Mouse (Mus musculus) hindbrain, postnatal 0 days (tissue): ENCODE measurements around the gene Tiam2. TPM values are rescaled to one million over a fixed set of nuclear protein-coding genes. Genes with fewer than 3 reads are reported as not detected.
A peak's percentile ranks its signal among the peaks of the same experiment; 100 is the strongest.

ENCODE experiments used
- ATAC-seq: fragments of 200-750 bp; cut with Nextera tagmentation; 2 replicates; pipeline ENCODE4 v1.8.0; 2017; ENCODE audit warnings: mild to moderate bottlenecking, moderate TSS enrichment, moderate library complexity
- DNase-seq: peaks from one replicate; pipeline ENCODE4 v3.0.0-alpha.2; 2015; ENCODE audit warnings: low spot score
- H3K27ac ChIP-seq: fragments of 300-500 bp; sonication (generic); 2 replicates; pipeline ENCODE4 v1.5.1; 2014; ENCODE audit warnings: mild to moderate bottlenecking
- H3K27me3 ChIP-seq: fragments of 300-500 bp; sonication (generic); 2 replicates; pipeline ENCODE4 v1.6.1; 2014; ENCODE audit warnings: low read length, mixed read lengths; ENCODE audit not compliant: insufficient read depth
- H3K36me3 ChIP-seq: fragments of 300-500 bp; sonication (generic); 2 replicates; pipeline ENCODE4 v1.6.1; 2014; ENCODE audit warnings: low read length, mixed read lengths; ENCODE audit not compliant: insufficient read depth
- H3K4me1 ChIP-seq: fragments of 300-500 bp; sonication (generic); 2 replicates; pipeline ENCODE4 v1.6.1; 2014; ENCODE audit warnings: antibody characterized with exemption, low read length, mixed read lengths; ENCODE audit not compliant: insufficient read depth
- H3K4me2 ChIP-seq: fragments of 300-500 bp; sonication (generic); 2 replicates; pipeline ENCODE4 v1.6.1; 2014; ENCODE audit warnings: low read depth, mild to moderate bottlenecking, low read length, moderate library complexity, mixed read lengths
- H3K4me3 ChIP-seq: fragments of 300-500 bp; sonication (generic); 2 replicates; pipeline ENCODE4 v1.5.1; 2014; ENCODE audit warnings: low read length
- H3K9ac ChIP-seq: fragments of 300-500 bp; sonication (generic); replicated peaks from 2 replicates; pipeline ENCODE4 v1.6.1; 2014; ENCODE audit warnings: mild to moderate bottlenecking, low read length, moderate library complexity, mixed read lengths
- H3K9me3 ChIP-seq: fragments of 300-500 bp; sonication (generic); 2 replicates; pipeline ENCODE4 v1.6.1; 2016; ENCODE audit warnings: low read length, mixed read lengths
- CTCF ChIP-seq: IDR thresholded peaks from 2 replicates; pipeline ENCODE4 v1.5.1; 2016; ENCODE audit warnings: antibody characterized with exemption, control low read depth, low read depth
- WGBS: fragments of 180-500 bp; shearing (Covaris S2); extraction: QIAGEN DNeasy Blood & Tissue Kit; methylation state at CpG from one replicate; pipeline ENCODE4 v1.1.7; 2014; 5-methylcytosine and 5-hydroxymethylcytosine counted together
- polyA plus RNA-seq: library from polyadenylated mRNA; unstranded; fragments of >200 nt; fragmentation: Nextera tagmentation; extraction: Ambion mirVana; gene quantifications from 2 replicates; pipeline ENCODE4 v1.2.1, GENCODE M21; 2015
- total RNA-seq: library from RNA; depleted of rRNA; stranded (reverse); fragments of >200 nt; gene quantifications from 2 replicates; pipeline ENCODE4 v1.2.3, GENCODE M21; 2014; rRNA removed

The Tiam2 gene
- total and polyA plus RNA-seq, 2 experiments from 2014 or later: 2.8 to 8.8 TPM

GRCm38 (mm10) chr17:3558356-3558870 lies 232.0 kb downstream of the Tiam2 start:
- Histone ChIP-seq H3K4me1 (no peaks in the 10 kb centered on the region), H3K9ac (peak overlapping the region; percentile 1; the same call in 1 of the 2 replicates), H3K9me3 (no peaks in the 10 kb centered on the region), H3K27ac (no peak overlapping the region; the same call in 1 of the 2 replicates), H3K27me3 (no peaks in the 10 kb centered on the region), H3K4me3 (peak overlapping the region; percentile 53), H3K4me2 (peak overlapping the region; percentile 67), H3K36me3 (no peaks in the 10 kb centered on the region)
- DNase-seq (no peak), ATAC-seq (no peak)
- 68% methylated on average over 9 of the region's 9 CpGs for WGBS
- no peak for TF ChIP-seq CTCF

GRCm38 (mm10) chr17:3560534-3560933 lies 234.2 kb downstream of the Tiam2 start:
- no peaks in the 10 kb centered on the region for H3K36me3 ChIP-seq
- no peak overlapping the region for H3K4me3 ChIP-seq
- TF ChIP-seq CTCF: peak; percentile 57
- no peaks in the 10 kb centered on the region for H3K4me1 ChIP-seq
- no peak overlapping the region for H3K4me2 ChIP-seq
- H3K27me3 ChIP-seq: no peaks in the 10 kb centered on the region
- DNase-seq (peak; percentile 47), ATAC-seq (no peak)
- 62% methylated on average over 3 of the region's 3 CpGs for WGBS
- H3K27ac ChIP-seq: no peak overlapping the region
- no peaks in the 10 kb centered on the region for H3K9me3 ChIP-seq
- H3K9ac ChIP-seq: no peak overlapping the region

GRCm38 (mm10) chr17:3562405-3562804 lies 236.0 kb downstream of the Tiam2 start:
- Histone ChIP-seq H3K27ac (no peak overlapping the region), H3K27me3 (no peaks in the 10 kb centered on the region), H3K36me3 (no peaks in the 10 kb centered on the region), H3K4me2 (no peak overlapping the region), H3K4me3 (no peak overlapping the region), H3K9ac (no peak overlapping the region), H3K4me1 (no peaks in the 10 kb centered on the region), H3K9me3 (no peaks in the 10 kb centered on the region)
- no peak; the same call in 1 of the 2 replicates for TF ChIP-seq CTCF
- WGBS: 68% methylated on average over 8 of the region's 8 CpGs
- DNase-seq (no peak), ATAC-seq (no peak)

- no peaks in the 10 kb centered on the region for H3K36me3 ChIP-seq
- no peaks in the 10 kb centered on the region for H3K27me3 ChIP-seq
- H3K9ac ChIP-seq: no peak overlapping the region
- H3K4me3 ChIP-seq: no peak overlapping the region
- no peak for ATAC-seq
- TF ChIP-seq CTCF: peak; percentile 90
- 4% methylated on average over 12 of the region's 12 CpGs for WGBS
- DNase-seq: peak; percentile 91
- H3K9me3 ChIP-seq: no peaks in the 10 kb centered on the region
- H3K27ac ChIP-seq: no peak overlapping the region
- no peaks in the 10 kb centered on the region for H3K4me1 ChIP-seq
- H3K4me2 ChIP-seq: peak overlapping the region; percentile 33
Observed at GRCm38 (mm10) chr17:3570876-3571275, 244.5 kb downstream of the Tiam2 start.

Other genes starting within 250 kb of the Tiam2 start
- 38.9 and 42.8 TPM in 2 replicates for gene Scaf8, start 211.6 kb upstream of the Tiam2 start, total RNA-seq
- gene Scaf8, start 211.6 kb upstream of the Tiam2 start, polyA plus RNA-seq: 15.1 and 15.6 TPM in 2 replicates
- 0.37 and 8.1 TPM in 2 replicates for gene Cldn20, start 206.0 kb downstream of the Tiam2 start, total RNA-seq
- 0.29 and 0.46 TPM in 2 replicates for gene Cldn20, start 206.0 kb downstream of the Tiam2 start, polyA plus RNA-seq
- gene Tfb1m, start 231.2 kb downstream of the Tiam2 start, total RNA-seq: 10.9 and 18.5 TPM in 2 replicates
- gene Tfb1m, start 231.2 kb downstream of the Tiam2 start, polyA plus RNA-seq: 7.9 and 9.2 TPM in 2 replicates